Mouse (Mus musculus): ENCODE results near the gene Hmgcl. TPM values are rescaled to one million over a fixed set of nuclear protein-coding genes. Genes with fewer than 3 reads are reported as not detected.
"Not testable (repeated sequence)": the region's sequence is repeated elsewhere in the genome, so short reads cannot be mapped to it uniquely, and the experiment has no call there.

Gene Hmgcl
- polyA plus RNA-seq, 1 experiment from 2014 or later, result 147 TPM

DNA sequence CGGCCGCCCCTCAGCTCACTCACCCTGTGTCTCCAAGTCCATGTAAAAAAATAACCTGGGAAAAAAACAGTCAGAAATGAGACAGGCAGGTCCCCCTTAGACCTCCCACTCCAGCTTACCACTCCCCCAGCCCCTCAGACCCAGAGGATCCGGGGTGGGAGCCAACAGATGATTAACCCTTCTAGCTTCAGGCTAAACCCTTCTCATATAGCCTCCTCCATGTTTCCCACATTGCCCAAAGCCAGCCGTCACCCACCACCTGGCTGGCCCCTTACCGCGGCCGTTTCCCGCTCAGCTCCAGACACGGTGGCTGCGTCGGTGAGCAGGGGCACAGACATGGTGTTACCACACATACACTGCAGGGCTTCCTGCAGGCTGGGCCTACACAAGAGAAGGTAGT is 24.3 kb downstream of the Hmgcl start:
- H3K9ac ChIP-seq (ENCODE audit: low read depth, low read length), result no peak overlapping the region
- no peak overlapping the region for H3K4me3 ChIP-seq (ENCODE audit: low read length)
- 90% methylated on average over 11 of the region's 11 CpGs for WGBS
- no peak for ATAC-seq
- H3K4me2 ChIP-seq (ENCODE audit: low read depth, low read length), result no peak overlapping the region
- no peaks in the 10 kb centered on the region for H3K27me3 ChIP-seq (replicated peaks; ENCODE audit: control insufficient read depth, insufficient read depth, low read length)
- H3K36me3 ChIP-seq (ENCODE audit: control insufficient read depth, insufficient read depth, low read length), result peaks cover 21% of the 10 kb centered on the region
- no peak overlapping the region for H3K27ac ChIP-seq (ENCODE audit: low read length)
- H3K9me3 ChIP-seq (ENCODE audit: control insufficient read depth, low read length), result no peaks in the 10 kb centered on the region
- peaks cover 18% of the 10 kb centered on the region for H3K4me1 ChIP-seq (ENCODE audit: control insufficient read depth, insufficient read depth, low read length)

DNA sequence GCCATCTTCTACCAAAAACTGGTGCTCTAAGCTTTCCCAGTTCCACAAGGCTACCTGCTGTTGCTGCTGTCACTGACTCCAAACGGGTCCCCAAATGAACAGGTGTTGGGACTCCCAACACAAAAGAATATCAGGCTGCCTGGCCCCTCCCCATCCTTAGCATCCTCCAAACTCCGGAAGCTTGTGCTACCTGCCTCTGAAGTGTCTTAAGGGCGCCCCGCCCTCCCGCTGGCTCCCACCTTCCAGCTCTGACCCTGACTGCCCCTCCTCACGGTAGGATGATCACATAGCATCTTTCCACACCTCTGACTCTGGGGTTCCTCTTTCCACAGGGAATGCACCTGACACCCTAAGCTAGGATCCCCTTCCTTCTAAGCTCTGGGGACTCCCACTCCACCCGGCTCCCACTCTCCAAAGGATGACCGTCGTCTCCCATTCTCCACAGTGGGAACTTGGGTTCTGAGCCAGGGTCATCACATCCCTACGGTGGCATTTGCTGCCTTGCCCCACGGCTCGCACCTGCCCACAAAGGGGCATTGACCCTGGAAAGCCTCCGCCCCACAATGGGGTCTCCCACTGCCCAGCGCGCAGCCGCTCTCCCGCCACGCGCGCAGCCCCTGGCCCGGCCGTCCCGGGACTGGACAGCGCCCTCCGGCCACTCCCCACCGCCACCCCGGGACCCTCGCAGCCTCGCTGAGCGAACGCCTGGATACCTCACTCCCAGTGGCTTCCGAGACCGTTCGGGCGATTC is 25.7 kb downstream of the Hmgcl start:
- H3K36me3 ChIP-seq (ENCODE audit: control insufficient read depth, insufficient read depth, low read length), result peaks cover 21% of the 10 kb centered on the region
- no peaks in the 10 kb centered on the region for H3K9me3 ChIP-seq (ENCODE audit: control insufficient read depth, low read length)
- peak overlapping the region; percentile 79 for H3K4me2 ChIP-seq (ENCODE audit: low read depth, low read length)
- no peaks in the 10 kb centered on the region for H3K27me3 ChIP-seq (replicated peaks; ENCODE audit: control insufficient read depth, insufficient read depth, low read length)
- H3K4me1 ChIP-seq (ENCODE audit: control insufficient read depth, insufficient read depth, low read length), result peaks cover 18% of the 10 kb centered on the region
- H3K4me3 ChIP-seq (ENCODE audit: low read length), result peak overlapping the region; percentile 98
- H3K27ac ChIP-seq (ENCODE audit: low read length), result peak overlapping the region; percentile 74
- H3K9ac ChIP-seq (ENCODE audit: low read depth, low read length), result peak overlapping the region; percentile 98
- peak; percentile 62 for ATAC-seq
- under 1% methylated on average over 35 of the region's 35 CpGs for WGBS

GRCm38 (mm10) chr4:135972556-135972906 is 26.3 kb downstream of the Hmgcl start, which contains the start of gene Lypla2:
Gene Lypla2, minus strand, starts transcription at chr4:135972626.
- Histone ChIP-seq H3K36me3 (ENCODE audit: control insufficient read depth, insufficient read depth, low read length) (peaks cover 21% of the 10 kb centered on the region), H3K4me1 (ENCODE audit: control insufficient read depth, insufficient read depth, low read length) (peaks cover 18% of the 10 kb centered on the region), H3K27ac (ENCODE audit: low read length) (peak within 1 kb of the TSS; percentile 74), H3K9ac (ENCODE audit: low read depth, low read length) (peak within 1 kb of the TSS; percentile 98), H3K4me3 (ENCODE audit: low read length) (peak within 1 kb of the TSS; percentile 98), H3K4me2 (ENCODE audit: low read depth, low read length) (peak within 1 kb of the TSS; percentile 79), H3K9me3 (ENCODE audit: control insufficient read depth, low read length) (no peaks in the 10 kb centered on the region), H3K27me3 (replicated peaks; ENCODE audit: control insufficient read depth, insufficient read depth, low read length) (no peaks in the 10 kb centered on the region)
- peak; percentile 87 for ATAC-seq
- WGBS, result under 1% methylated on average over 19 of the region's 19 CpGs

DNA sequence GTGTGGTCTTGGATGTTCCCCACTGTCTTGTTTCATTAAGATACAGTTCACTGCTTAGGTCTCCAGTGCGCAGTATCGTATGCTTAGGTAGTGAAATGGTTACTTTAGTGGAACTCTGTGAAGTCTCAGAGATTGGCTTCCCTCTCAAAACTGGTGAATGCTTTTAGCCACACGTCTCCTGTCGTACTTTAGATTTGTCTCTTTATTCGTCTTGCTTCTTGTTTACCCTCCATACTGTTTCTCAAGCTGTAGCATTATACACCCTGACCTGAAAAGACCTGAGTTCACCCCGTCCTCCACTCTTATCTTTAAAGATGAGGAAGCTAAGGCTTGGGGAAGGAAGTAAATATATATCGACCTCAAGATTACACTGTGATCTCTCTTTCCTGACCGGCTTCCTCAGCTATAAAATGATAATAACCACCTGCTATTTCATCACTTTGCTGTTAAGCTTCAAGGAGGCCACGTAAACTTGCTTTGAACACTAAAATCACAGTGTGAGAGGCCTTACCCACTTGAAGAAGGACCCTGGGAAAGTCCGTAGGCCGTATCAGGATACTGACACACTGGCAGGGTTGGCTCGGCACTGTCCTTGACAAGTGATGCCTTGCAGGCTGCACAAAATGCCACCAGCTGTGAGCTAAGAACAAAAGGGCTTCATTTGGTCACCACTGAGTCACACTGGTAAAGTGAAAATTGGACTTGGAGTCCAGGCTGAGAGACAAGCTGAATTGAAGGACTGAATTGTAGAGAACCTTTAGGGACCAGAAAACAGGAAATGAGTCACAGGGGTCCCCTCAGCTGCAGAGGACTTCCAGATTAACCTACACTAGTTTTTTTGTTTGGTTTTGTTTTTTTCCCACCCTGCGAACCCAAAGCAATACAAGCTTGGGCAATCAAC is 26.9 kb downstream of the Hmgcl start:
- ATAC-seq, result peak; percentile 21; the same call in 1 of the 2 replicates
- Histone ChIP-seq H3K9me3 (ENCODE audit: control insufficient read depth, low read length) (no peaks in the 10 kb centered on the region), H3K27ac (ENCODE audit: low read length) (peak overlapping the region; percentile 62), H3K27me3 (replicated peaks; ENCODE audit: control insufficient read depth, insufficient read depth, low read length) (no peaks in the 10 kb centered on the region), H3K36me3 (ENCODE audit: control insufficient read depth, insufficient read depth, low read length) (peaks cover 16% of the 10 kb centered on the region), H3K4me3 (ENCODE audit: low read length) (peak overlapping the region; percentile 98), H3K4me1 (ENCODE audit: control insufficient read depth, insufficient read depth, low read length) (peaks cover 18% of the 10 kb centered on the region), H3K4me2 (ENCODE audit: low read depth, low read length) (peak overlapping the region; percentile 79), H3K9ac (ENCODE audit: low read depth, low read length) (peak overlapping the region; percentile 98)
- 54% methylated on average over 13 of the region's 13 CpGs for WGBS

DNA sequence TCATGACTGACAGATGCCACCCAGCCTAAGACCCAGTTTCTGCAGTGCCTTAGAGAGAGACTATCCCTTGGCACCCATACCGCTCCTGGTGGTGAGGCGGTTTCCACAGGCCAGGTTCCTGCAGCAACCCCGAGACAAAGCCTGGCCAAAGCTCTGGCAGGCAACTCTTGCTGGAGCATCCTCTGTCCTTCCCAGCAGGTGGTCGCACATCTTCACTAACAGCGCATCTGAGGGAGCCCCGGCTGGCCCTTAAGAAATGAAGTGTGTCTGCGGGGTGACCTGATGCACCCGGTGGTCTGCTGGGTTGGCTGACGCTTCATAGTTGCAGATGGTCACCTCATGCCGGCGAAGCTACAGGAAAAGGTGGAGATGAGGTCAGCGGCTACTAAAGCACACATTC is 29.9 kb downstream of the Hmgcl start:
- Histone ChIP-seq H3K4me2 (ENCODE audit: low read depth, low read length) (no peak overlapping the region), H3K36me3 (ENCODE audit: control insufficient read depth, insufficient read depth, low read length) (peaks cover 6% of the 10 kb centered on the region; the same call in 1 of the 2 replicates), H3K27ac (ENCODE audit: low read length) (no peak overlapping the region), H3K4me1 (ENCODE audit: control insufficient read depth, insufficient read depth, low read length) (peaks cover 11% of the 10 kb centered on the region), H3K9ac (ENCODE audit: low read depth, low read length) (no peak overlapping the region), H3K27me3 (replicated peaks; ENCODE audit: control insufficient read depth, insufficient read depth, low read length) (no peaks in the 10 kb centered on the region), H3K4me3 (ENCODE audit: low read length) (no peak overlapping the region), H3K9me3 (ENCODE audit: control insufficient read depth, low read length) (no peaks in the 10 kb centered on the region)
- ATAC-seq, result no peak
- 91% methylated on average over 12 of the region's 12 CpGs for WGBS

- 96% methylated on average over 5 of the region's 5 CpGs for WGBS
These were observed 34.0 kb downstream of the Hmgcl start for GRCm38 (mm10) chr4:135980223-135980622.

DNA sequence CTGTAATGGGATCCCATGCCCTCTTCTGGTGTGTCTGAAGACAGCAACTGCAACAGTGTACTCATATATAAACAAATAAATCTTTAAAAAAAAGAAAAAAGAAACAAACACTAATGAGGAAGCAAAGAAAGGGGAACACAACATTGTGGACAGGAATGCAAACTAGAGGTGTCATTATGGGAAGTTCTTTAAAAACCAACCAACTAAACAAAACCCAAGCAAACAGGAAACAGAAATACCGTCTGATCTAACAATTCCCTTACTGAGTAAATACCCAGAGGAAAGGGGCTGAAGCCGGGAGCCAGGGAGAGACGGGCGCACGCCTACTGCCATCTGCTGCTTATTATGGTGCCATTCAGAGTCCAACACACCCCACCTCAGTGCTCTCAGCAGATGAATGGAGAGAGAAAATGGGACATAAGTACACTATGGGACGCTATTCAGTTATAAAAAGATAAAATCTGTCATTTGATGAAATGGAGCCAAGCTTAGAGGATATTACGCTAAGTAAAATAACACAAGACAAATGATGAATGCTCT is 35.3 kb downstream of the Hmgcl start:
- Histone ChIP-seq H3K4me3 (ENCODE audit: low read length) (no peak overlapping the region), H3K9ac (ENCODE audit: low read depth, low read length) (no peak overlapping the region), H3K36me3 (ENCODE audit: control insufficient read depth, insufficient read depth, low read length) (peaks cover 3% of the 10 kb centered on the region; the same call in 1 of the 2 replicates), H3K4me2 (ENCODE audit: low read depth, low read length) (no peak overlapping the region), H3K27ac (ENCODE audit: low read length) (no peak overlapping the region), H3K27me3 (replicated peaks; ENCODE audit: control insufficient read depth, insufficient read depth, low read length) (no peaks in the 10 kb centered on the region), H3K4me1 (ENCODE audit: control insufficient read depth, insufficient read depth, low read length) (peaks cover 10% of the 10 kb centered on the region), H3K9me3 (ENCODE audit: control insufficient read depth, low read length) (no peaks in the 10 kb centered on the region)
- ATAC-seq, result no peak
- WGBS, result 69% methylated on average over 7 of the region's 7 CpGs

More at GRCm38 (mm10) chr4:135980223-135980622, 34.0 kb downstream of the Hmgcl start:
- H3K4me3 ChIP-seq (ENCODE audit: low read length); H3K9me3 ChIP-seq (ENCODE audit: control insufficient read depth, low read length); H3K27ac ChIP-seq (ENCODE audit: low read length); H3K36me3 ChIP-seq (ENCODE audit: control insufficient read depth, insufficient read depth, low read length); H3K4me1 ChIP-seq (ENCODE audit: control insufficient read depth, insufficient read depth, low read length); H3K4me2 ChIP-seq (ENCODE audit: low read depth, low read length); ATAC-seq; H3K27me3 ChIP-seq (replicated peaks; ENCODE audit: control insufficient read depth, insufficient read depth, low read length); H3K9ac ChIP-seq (ENCODE audit: low read depth, low read length): not testable (repeated sequence)

DNA sequence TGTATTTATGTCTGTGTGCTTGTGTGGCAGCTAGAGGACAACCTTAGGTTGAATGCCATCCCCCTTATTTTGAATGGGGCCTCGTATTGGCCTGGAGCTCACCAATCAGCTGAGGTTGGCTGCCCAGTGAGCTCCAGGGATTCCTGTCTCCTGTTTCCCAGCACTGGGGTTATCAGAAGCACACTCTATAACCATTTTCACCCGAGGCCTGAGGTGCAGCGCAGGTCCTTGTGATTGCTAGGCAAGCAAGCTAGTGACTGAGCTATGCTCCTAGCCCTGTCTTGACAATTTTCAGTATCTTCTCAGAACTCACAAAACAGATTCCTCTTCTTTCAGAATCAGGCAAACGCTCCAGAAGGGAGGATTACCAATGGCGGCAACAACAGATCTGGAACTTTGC is 38.3 kb downstream of the Hmgcl start:
- peaks cover 10% of the 10 kb centered on the region for H3K4me1 ChIP-seq (ENCODE audit: control insufficient read depth, insufficient read depth, low read length)
- no peaks in the 10 kb centered on the region for H3K9me3 ChIP-seq (ENCODE audit: control insufficient read depth, low read length)
- no peak overlapping the region for H3K4me2 ChIP-seq (ENCODE audit: low read depth, low read length)
- no peaks in the 10 kb centered on the region for H3K27me3 ChIP-seq (replicated peaks; ENCODE audit: control insufficient read depth, insufficient read depth, low read length)
- H3K36me3 ChIP-seq (ENCODE audit: control insufficient read depth, insufficient read depth, low read length), result no peaks in the 10 kb centered on the region; the same call in 1 of the 2 replicates
- no peak overlapping the region for H3K4me3 ChIP-seq (ENCODE audit: low read length)
- H3K9ac ChIP-seq (ENCODE audit: low read depth, low read length), result no peak overlapping the region
- 87% methylated on average over 5 of the region's 5 CpGs for WGBS
- no peak for ATAC-seq
- no peak overlapping the region for H3K27ac ChIP-seq (ENCODE audit: low read length)

DNA sequence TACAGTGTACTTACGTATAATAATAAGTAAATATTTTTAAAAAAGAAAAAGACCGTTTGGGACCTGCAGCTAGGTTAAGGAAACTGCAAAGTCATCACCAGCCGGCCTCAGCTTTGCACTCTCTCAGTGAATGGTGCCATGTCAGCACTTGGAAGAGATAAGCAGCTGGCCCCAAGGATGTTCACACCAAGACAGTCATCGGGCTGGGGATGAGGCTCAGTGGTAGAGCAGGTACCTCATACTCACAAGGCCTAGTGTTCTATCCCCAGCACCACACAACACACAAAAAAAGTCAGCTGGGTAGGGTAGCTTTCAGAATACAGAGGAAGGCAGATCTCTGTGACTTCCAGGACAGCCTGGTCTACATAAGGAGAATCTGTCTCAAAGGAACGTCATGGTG is 38.9 kb downstream of the Hmgcl start:
- Histone ChIP-seq H3K9me3 (ENCODE audit: control insufficient read depth, low read length) (no peaks in the 10 kb centered on the region), H3K27me3 (replicated peaks; ENCODE audit: control insufficient read depth, insufficient read depth, low read length) (no peaks in the 10 kb centered on the region), H3K4me2 (ENCODE audit: low read depth, low read length) (no peak overlapping the region), H3K4me3 (ENCODE audit: low read length) (no peak overlapping the region), H3K27ac (ENCODE audit: low read length) (no peak overlapping the region), H3K36me3 (ENCODE audit: control insufficient read depth, insufficient read depth, low read length) (no peaks in the 10 kb centered on the region; the same call in 1 of the 2 replicates), H3K4me1 (ENCODE audit: control insufficient read depth, insufficient read depth, low read length) (peaks cover 10% of the 10 kb centered on the region), H3K9ac (ENCODE audit: low read depth, low read length) (no peak overlapping the region)
- ATAC-seq, result no peak
- WGBS, result 90% methylated on average over 5 of the region's 5 CpGs

Measured in intestine, embryonic 16.5 days (tissue).